In genomic region chr7:132658688-132659087, GRCm38 (mm10) we compare ENCODE assay signal across 16 mouse cellular contexts. TPM values are rescaled to one million over a fixed set of nuclear protein-coding genes. Genes with fewer than 3 reads are reported as not detected.
DNase-seq lines count a peak whose midpoint lies in the region; ATAC-seq lines count a peak whose summit lies in the region.
"Had no signal": no experiment of that assay in that cellular context is flagged by ENCODE, and none has a peak within 500 bp of the region (broad histone marks: within the 10 kb centered on the region; RNA-seq: fewer than 3 reads in every experiment).

No protein-coding gene starts in this region.

- H3K27me3 ChIP-seq in heart, embryonic 11.5 days (ENCODE audit: control insufficient read depth, insufficient read depth, low read length): no peaks in the 10 kb centered on the region
- no peaks in the 10 kb centered on the region for H3K27me3 ChIP-seq in midbrain, embryonic 11.5 days (ENCODE audit: control insufficient read depth, insufficient read depth, low read length)
- no peaks in the 10 kb centered on the region for H3K27me3 ChIP-seq in midbrain, embryonic 14.5 days (ENCODE audit: control insufficient read depth, insufficient read depth, low read length)
- H3K27me3 ChIP-seq in stomach, embryonic 15.5 days (replicated peaks): no peaks in the 10 kb centered on the region
- no peaks in the 10 kb centered on the region for H3K27me3 ChIP-seq in hindbrain, embryonic 14.5 days (ENCODE audit: control insufficient read depth, insufficient read depth, low read length)
- H3K27me3 ChIP-seq: CH12.LX; forebrain, embryonic 15.5 days had no signal

- WGBS in heart, embryonic 11.5 days (ENCODE audit: insufficient replicate concordance): 81% methylated on average over 5 of the region's 5 CpGs
- 83% methylated on average over 5 of the region's 5 CpGs for WGBS in midbrain, embryonic 11.5 days
- 84% methylated on average over 5 of the region's 5 CpGs for WGBS in midbrain, embryonic 14.5 days
- 83% methylated on average over 5 of the region's 5 CpGs for WGBS in stomach, embryonic 15.5 days
- WGBS in hindbrain, embryonic 14.5 days: 90% methylated on average over 5 of the region's 5 CpGs

- no peak overlapping the region for H3K4me3 ChIP-seq in heart, embryonic 11.5 days (ENCODE audit: low read depth, low read length)
- H3K4me3 ChIP-seq in midbrain, embryonic 11.5 days (ENCODE audit: low read depth, low read length): no peak overlapping the region
- no peak overlapping the region for H3K4me3 ChIP-seq in midbrain, embryonic 14.5 days (replicated peaks; ENCODE audit: low read depth, low read length)
- no peak overlapping the region for H3K4me3 ChIP-seq in stomach, embryonic 15.5 days (replicated peaks)
- no peak overlapping the region for H3K4me3 ChIP-seq in hindbrain, embryonic 14.5 days (replicated peaks; ENCODE audit: low read length)
- H3K4me3 ChIP-seq: forebrain, embryonic 15.5 days; megakaryocyte, embryonic 14.5 days had no signal

- no peak overlapping the region for H3K4me2 ChIP-seq in heart, embryonic 11.5 days
- no peak overlapping the region for H3K4me2 ChIP-seq in midbrain, embryonic 11.5 days
- H3K4me2 ChIP-seq in midbrain, embryonic 14.5 days (ENCODE audit: low read length): no peak overlapping the region
- H3K4me2 ChIP-seq in stomach, embryonic 15.5 days: no peak overlapping the region
- no peak overlapping the region for H3K4me2 ChIP-seq in hindbrain, embryonic 14.5 days (replicated peaks)
- H3K4me2 ChIP-seq: forebrain, embryonic 15.5 days had no signal

- H3K27ac ChIP-seq in heart, embryonic 11.5 days (ENCODE audit: low read depth, low read length): peak overlapping the region; percentile 46; the same call in 1 of the 2 replicates
- H3K27ac ChIP-seq in midbrain, embryonic 11.5 days (ENCODE audit: low read depth, low read length): no peak overlapping the region
- H3K27ac ChIP-seq in midbrain, embryonic 14.5 days (replicated peaks; ENCODE audit: low read depth, low read length): no peak overlapping the region
- peak overlapping the region; percentile 66; the same call in 1 of the 2 replicates for H3K27ac ChIP-seq in stomach, embryonic 15.5 days
- no peak overlapping the region for H3K27ac ChIP-seq in hindbrain, embryonic 14.5 days
- H3K27ac ChIP-seq: forebrain, embryonic 15.5 days had no signal

- H3K9ac ChIP-seq in heart, embryonic 11.5 days (ENCODE audit: low read depth, low read length): no peak overlapping the region
- no peak overlapping the region for H3K9ac ChIP-seq in midbrain, embryonic 11.5 days (ENCODE audit: low read length)
- no peak overlapping the region for H3K9ac ChIP-seq in midbrain, embryonic 14.5 days (replicated peaks; ENCODE audit: low read length)
- H3K9ac ChIP-seq in stomach, embryonic 15.5 days: no peak overlapping the region
- H3K9ac ChIP-seq in hindbrain, embryonic 14.5 days: no peak overlapping the region
- H3K9ac ChIP-seq: forebrain, embryonic 15.5 days had no signal

- DNase-seq in heart, postnatal 4 days: no peak
- DNase-seq in midbrain, embryonic 11.5 days (ENCODE audit: low spot score, missing footprints): peak; percentile 64
- no peak for DNase-seq in midbrain, embryonic 14.5 days
- peak; percentile 34 for DNase-seq in kidney, adult 9 months
- DNase-seq in hindbrain, embryonic 14.5 days (ENCODE audit: low spot score): no peak
- DNase-seq in thymus, postnatal 4 days: no peak
- DNase-seq: cerebellum, adult 2 months; layer of hippocampus, postnatal 36 days had no signal

- H3K9me3 ChIP-seq in heart, embryonic 11.5 days (replicated peaks; ENCODE audit: control insufficient read depth, low read length): no peaks in the 10 kb centered on the region
- no peaks in the 10 kb centered on the region for H3K9me3 ChIP-seq in midbrain, embryonic 11.5 days (ENCODE audit: control insufficient read depth, low read length)
- H3K9me3 ChIP-seq in midbrain, embryonic 14.5 days (ENCODE audit: control insufficient read depth, low read length): no peaks in the 10 kb centered on the region
- no peaks in the 10 kb centered on the region for H3K9me3 ChIP-seq in stomach, embryonic 15.5 days
- H3K9me3 ChIP-seq in hindbrain, embryonic 14.5 days (ENCODE audit: control insufficient read depth, low read length): no peaks in the 10 kb centered on the region
- H3K9me3 ChIP-seq: forebrain, embryonic 15.5 days; megakaryocyte, embryonic 14.5 days had no signal

- ATAC-seq in heart, embryonic 11.5 days (replicated peaks; ENCODE audit: insufficient number of reproducible peaks, low FRiP score, low TSS enrichment): no peak
- ATAC-seq in midbrain, embryonic 11.5 days (ENCODE audit: low FRiP score): no peak
- ATAC-seq in midbrain, embryonic 14.5 days (ENCODE audit: low FRiP score, low TSS enrichment): no peak
- ATAC-seq in stomach, embryonic 15.5 days (ENCODE audit: insufficient read depth, low FRiP score, low read depth): no peak
- ATAC-seq in hindbrain, embryonic 14.5 days (ENCODE audit: low FRiP score): no peak
- ATAC-seq: forebrain, embryonic 15.5 days had no signal

- H3K36me3 ChIP-seq in heart, embryonic 11.5 days (ENCODE audit: control insufficient read depth, insufficient read depth, low read length): no peaks in the 10 kb centered on the region
- no peaks in the 10 kb centered on the region for H3K36me3 ChIP-seq in midbrain, embryonic 11.5 days (ENCODE audit: control insufficient read depth, insufficient read depth, low read length)
- H3K36me3 ChIP-seq in midbrain, embryonic 14.5 days (ENCODE audit: control insufficient read depth, insufficient read depth, low read length): no peaks in the 10 kb centered on the region
- H3K36me3 ChIP-seq in stomach, embryonic 15.5 days: no peaks in the 10 kb centered on the region
- no peaks in the 10 kb centered on the region for H3K36me3 ChIP-seq in hindbrain, embryonic 14.5 days (replicated peaks; ENCODE audit: control insufficient read depth, insufficient read depth)
- H3K36me3 ChIP-seq: forebrain, embryonic 15.5 days had no signal

- H3K4me1 ChIP-seq in heart, embryonic 11.5 days (ENCODE audit: control insufficient read depth, insufficient read depth, low read length): peaks cover 57% of the 10 kb centered on the region
- H3K4me1 ChIP-seq in midbrain, embryonic 11.5 days (ENCODE audit: control insufficient read depth, insufficient read depth, low read length): peaks cover 12% of the 10 kb centered on the region
- no peaks in the 10 kb centered on the region; the same call in 1 of the 2 replicates for H3K4me1 ChIP-seq in midbrain, embryonic 14.5 days (ENCODE audit: control insufficient read depth, insufficient read depth, low read length)
- peaks cover 43% of the 10 kb centered on the region for H3K4me1 ChIP-seq in stomach, embryonic 15.5 days
- H3K4me1 ChIP-seq in hindbrain, embryonic 14.5 days (replicated peaks; ENCODE audit: control insufficient read depth, insufficient read depth, low read length): peaks cover 15% of the 10 kb centered on the region; the same call in 1 of the 2 replicates

RNA-seq across cellular contexts. Expression of gene Lhpp, which starts 48.2 kb away (rescaled TPM):
- 21.2 and 21.9 TPM in 2 replicates for polyA plus RNA-seq in heart, embryonic 11.5 days (2014; fragmentation: Nextera tagmentation; extraction: Ambion mirVana)
- total RNA-seq in heart, postnatal 4 days (2021): 10 to 100 TPM; 21.4 to 25.4 TPM
- 18.3 and 20.8 TPM in 2 replicates for polyA plus RNA-seq in midbrain, embryonic 11.5 days (2014; fragmentation: Nextera tagmentation; extraction: Ambion mirVana)
- 35.9 and 41.1 TPM in 2 replicates for polyA plus RNA-seq in midbrain, embryonic 14.5 days (2014; fragmentation: Nextera tagmentation; extraction: Ambion mirVana)
- 14.7 and 15.9 TPM in 2 replicates for polyA plus RNA-seq in stomach, embryonic 15.5 days (2015; fragmentation: Nextera tagmentation; extraction: Ambion mirVana)
- polyA plus RNA-seq in hindbrain, embryonic 14.5 days (2014; fragmentation: Nextera tagmentation; extraction: Ambion mirVana): 46.6 and 50.0 TPM in 2 replicates

RNA-seq across cellular contexts. Expression of gene Nkx1-2, which starts 59.3 kb away (rescaled TPM):
- polyA plus RNA-seq in heart, embryonic 11.5 days (2014; fragmentation: Nextera tagmentation; extraction: Ambion mirVana): 0.04 TPM in 1 of 2 replicates, not detected in the other
- not detected for total RNA-seq in heart, postnatal 4 days (2021)
- 4.4 and 4.5 TPM in 2 replicates for polyA plus RNA-seq in midbrain, embryonic 11.5 days (2014; fragmentation: Nextera tagmentation; extraction: Ambion mirVana)
- polyA plus RNA-seq in midbrain, embryonic 14.5 days (2014; fragmentation: Nextera tagmentation; extraction: Ambion mirVana): 0.74 and 0.82 TPM in 2 replicates
- 0.12 and 0.13 TPM in 2 replicates for polyA plus RNA-seq in stomach, embryonic 15.5 days (2015; fragmentation: Nextera tagmentation; extraction: Ambion mirVana)
- polyA plus RNA-seq in hindbrain, embryonic 14.5 days (2014; fragmentation: Nextera tagmentation; extraction: Ambion mirVana): 0.47 and 0.74 TPM in 2 replicates
- total RNA-seq: hematopoietic stem cell, adult 5-6 weeks; layer of hippocampus, postnatal 36 days; neutrophil, adult 5-6 weeks had no signal
- polyA plus RNA-seq: cerebellum, adult 2 months; urinary bladder, adult 2 months had no signal

Comparison
In these comparisons a context has a peak if more than half of its experiments do, and no peak if none do; other contexts are left out.
1. DNase-seq: peak in midbrain, embryonic 11.5 days (single experiment) and kidney, adult 9 months (single experiment); none in heart, postnatal 4 days (single experiment), midbrain, embryonic 14.5 days (single experiment), hindbrain, embryonic 14.5 days (single experiment) and thymus, postnatal 4 days (single experiment).
2. H3K27ac ChIP-seq: peak in heart, embryonic 11.5 days (single experiment) and stomach, embryonic 15.5 days (single experiment); none in midbrain, embryonic 11.5 days (single experiment), midbrain, embryonic 14.5 days (single experiment) and hindbrain, embryonic 14.5 days (single experiment).